Mouse (Mus musculus): ENCODE measurements at regions not wholly inside any gene's neighbourhood (a gene's known extent, or its start where the extent isn't known, plus 50 kb on each side); places are given as distances from the start of the nearest gene placed in this dataset.

- TF ChIP-seq CTCF (IDR thresholded peaks at IDR 0.05; ENCODE audit: low read depth), result no peak
- no peak for TF ChIP-seq EP300 (IDR thresholded peaks at IDR 0.05; ENCODE audit: low read depth)
Observed at GRCm38 (mm10) chr6:103827623-103828022, 317.2 kb downstream of the Chl1 start.

All from liver, embryonic 14.5 days (tissue).